Mouse (Mus musculus) R1 (cell line): Measurements from ENCODE around the gene P2rx3.

Experiments
- DNase-seq: peaks from one replicate; pipeline ENCODE4 v3.0.0-alpha.2; 2018; ENCODE audit warnings: low read depth, low spot score

The P2rx3 gene

GRCm38 (mm10) chr2:85043623-85044022 lies 6.4 kb upstream of the P2rx3 start:
- no peak for DNase-seq

- DNase-seq, result no peak
Observed at GRCm38 (mm10) chr2:85038336-85038735, 1.1 kb upstream of the P2rx3 start.

- peak; percentile 15 for DNase-seq
Observed at GRCm38 (mm10) chr2:85036507-85037046, 685 bp downstream of the P2rx3 start.

- no peak for DNase-seq
Observed at GRCm38 (mm10) chr2:85034169-85034568, 3.1 kb downstream of the P2rx3 start.

- DNase-seq, result no peak
Observed at GRCm38 (mm10) chr2:85033121-85033520, 4.1 kb downstream of the P2rx3 start.

GRCm38 (mm10) chr2:85030989-85031388 lies 6.3 kb downstream of the P2rx3 start:
- no peak for DNase-seq

- DNase-seq, result no peak
Observed at GRCm38 (mm10) chr2:85029897-85030296, 7.4 kb downstream of the P2rx3 start.

GRCm38 (mm10) chr2:85027281-85027680 lies 10.0 kb downstream of the P2rx3 start:
- no peak for DNase-seq

GRCm38 (mm10) chr2:85026178-85026577 lies 11.1 kb downstream of the P2rx3 start:
- no peak for DNase-seq

GRCm38 (mm10) chr2:85022043-85022442 lies 15.2 kb downstream of the P2rx3 start:
- peak; percentile 56 for DNase-seq

GRCm38 (mm10) chr2:85014588-85014982 lies 22.7 kb downstream of the P2rx3 start:
- DNase-seq, result no peak

GRCm38 (mm10) chr2:85013826-85014587 lies 23.3 kb downstream of the P2rx3 start:
- DNase-seq, result no peak

- no peak for DNase-seq
Observed at GRCm38 (mm10) chr2:85012679-85013078, 24.6 kb downstream of the P2rx3 start.

- no peak for DNase-seq
Observed at GRCm38 (mm10) chr2:85011906-85012604, 25.2 kb downstream of the P2rx3 start.

GRCm38 (mm10) chr2:85009212-85009611 lies 28.1 kb downstream of the P2rx3 start:
- DNase-seq, result no peak

- DNase-seq, result peak; percentile 47
Observed at GRCm38 (mm10) chr2:85007729-85008128, 29.5 kb downstream of the P2rx3 start.

- no peak for DNase-seq
Observed at GRCm38 (mm10) chr2:85006600-85006999, 30.7 kb downstream of the P2rx3 start.

GRCm38 (mm10) chr2:85004341-85004740 lies 32.9 kb downstream of the P2rx3 start:
- no peak for DNase-seq

- peak; percentile 43 for DNase-seq
Observed at GRCm38 (mm10) chr2:85002575-85002974, 34.7 kb downstream of the P2rx3 start.

- DNase-seq, result no peak
Observed at GRCm38 (mm10) chr2:85001497-85001896, 35.8 kb downstream of the P2rx3 start.

GRCm38 (mm10) chr2:84999486-85000181 lies 37.6 kb downstream of the P2rx3 start:
- DNase-seq, result no peak

- DNase-seq, result no peak
Observed at GRCm38 (mm10) chr2:84996376-84996775, 40.9 kb downstream of the P2rx3 start.
